Mouse (Mus musculus): ENCODE measurements around the gene Usp7.

DNA sequence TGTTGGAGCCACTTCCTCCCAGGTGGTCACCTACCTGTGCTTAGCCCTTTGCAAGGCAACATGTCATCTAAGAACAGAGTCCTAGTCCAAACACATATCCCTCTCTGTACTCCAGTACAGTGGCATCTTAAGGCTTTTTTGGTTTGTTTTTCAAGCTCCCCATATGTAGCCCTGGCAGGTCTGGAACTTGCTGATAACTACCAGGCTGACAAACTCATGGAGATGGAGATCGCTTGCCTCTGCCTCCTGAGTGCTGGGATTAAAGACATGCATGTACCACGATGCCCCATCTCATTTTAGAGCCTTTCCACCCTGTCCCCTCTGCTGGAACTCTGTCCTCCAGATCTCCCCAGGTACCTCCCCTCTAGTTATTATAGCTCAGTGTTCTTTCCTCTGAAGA lies 115.9 kb downstream of the Usp7 start:
- no peak for TF ChIP-seq POLR2A (IDR thresholded peaks at IDR 0.05; ENCODE audit: control insufficient read depth, extremely low read depth, insufficient read depth, low read length, poor library complexity)
- no peak for TF ChIP-seq CTCF (IDR thresholded peaks at IDR 0.05; ENCODE audit: borderline replicate concordance, control insufficient read depth, extremely low read depth, insufficient read depth, low read length, poor library complexity)
